Mouse (Mus musculus) fibroblast of lung, adult 2 months (primary cell): ENCODE results near the gene Cfap44.

Experiments used
- DNase-seq: peaks from one replicate; pipeline ENCODE4 v3.0.0-alpha.2; 2011; ENCODE audit warnings: low read depth

Cfap44 gene

GRCm38 (mm10) chr16:44496971-44497464 is 102.4 kb downstream of the Cfap44 start:
- no peak for DNase-seq

DNA sequence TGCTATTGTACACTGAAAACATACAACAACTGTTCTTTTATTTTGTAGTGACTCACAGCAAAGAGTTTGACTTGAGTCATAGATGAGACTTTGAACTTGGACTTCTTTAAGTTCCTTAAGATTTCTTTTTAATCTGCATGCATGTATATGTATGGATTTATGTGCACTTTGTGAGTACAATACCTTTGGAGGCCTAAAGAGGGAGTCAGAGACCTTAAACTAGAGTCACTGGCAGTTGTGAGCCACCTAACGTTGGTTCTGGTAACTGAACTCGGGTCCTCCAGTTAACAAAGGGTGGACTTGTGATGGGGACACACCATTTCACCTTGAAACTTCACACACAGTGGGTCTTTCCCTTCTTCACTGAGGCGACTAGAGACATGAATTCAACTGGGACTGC is 103.9 kb downstream of the Cfap44 start:
- no peak for DNase-seq

GRCm38 (mm10) chr16:44501783-44502182 is 107.2 kb downstream of the Cfap44 start:
- no peak for DNase-seq

DNA sequence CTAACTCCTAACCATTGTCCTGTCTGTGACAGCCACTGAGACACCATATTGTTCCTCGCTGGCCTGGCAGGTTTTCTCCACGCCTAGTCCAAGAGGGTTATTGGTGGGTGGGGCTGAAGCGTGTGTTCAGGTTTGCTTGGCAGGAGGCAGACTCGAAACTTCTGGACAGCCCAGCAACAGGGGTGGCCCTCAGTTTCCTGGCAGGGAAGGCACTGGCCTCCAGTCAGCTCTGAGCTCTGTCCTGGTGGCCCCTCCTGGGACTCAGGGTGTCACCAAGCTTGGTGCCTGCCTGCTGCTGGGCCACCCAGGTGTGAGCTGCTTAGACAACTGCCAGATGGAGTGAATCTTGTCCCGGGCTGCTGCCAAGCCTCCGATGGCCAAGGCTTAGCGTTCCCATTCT is 107.7 kb downstream of the Cfap44 start:
- no peak for DNase-seq

GRCm38 (mm10) chr16:44502895-44503575 is 108.4 kb downstream of the Cfap44 start:
- DNase-seq: no peak

DNA sequence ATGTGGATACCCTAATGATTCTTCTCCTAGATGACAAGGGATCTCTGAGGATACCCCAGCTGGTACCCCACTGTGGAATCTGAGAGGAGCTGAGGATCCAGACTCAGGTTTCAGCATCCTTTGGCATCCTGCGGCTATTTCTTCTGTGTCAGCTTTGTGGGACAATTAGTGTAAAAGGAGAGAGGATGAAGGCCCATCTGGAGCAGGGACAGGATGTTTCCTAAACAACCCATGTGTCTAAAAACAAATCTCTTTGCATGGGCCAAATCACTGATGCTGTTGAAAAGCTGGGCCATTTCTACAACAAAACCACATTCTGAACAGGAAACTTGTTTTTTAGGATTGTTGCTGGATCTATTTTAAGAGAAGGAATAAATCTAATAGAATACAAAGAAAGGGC is 110.6 kb downstream of the Cfap44 start:
- no peak for DNase-seq

DNA sequence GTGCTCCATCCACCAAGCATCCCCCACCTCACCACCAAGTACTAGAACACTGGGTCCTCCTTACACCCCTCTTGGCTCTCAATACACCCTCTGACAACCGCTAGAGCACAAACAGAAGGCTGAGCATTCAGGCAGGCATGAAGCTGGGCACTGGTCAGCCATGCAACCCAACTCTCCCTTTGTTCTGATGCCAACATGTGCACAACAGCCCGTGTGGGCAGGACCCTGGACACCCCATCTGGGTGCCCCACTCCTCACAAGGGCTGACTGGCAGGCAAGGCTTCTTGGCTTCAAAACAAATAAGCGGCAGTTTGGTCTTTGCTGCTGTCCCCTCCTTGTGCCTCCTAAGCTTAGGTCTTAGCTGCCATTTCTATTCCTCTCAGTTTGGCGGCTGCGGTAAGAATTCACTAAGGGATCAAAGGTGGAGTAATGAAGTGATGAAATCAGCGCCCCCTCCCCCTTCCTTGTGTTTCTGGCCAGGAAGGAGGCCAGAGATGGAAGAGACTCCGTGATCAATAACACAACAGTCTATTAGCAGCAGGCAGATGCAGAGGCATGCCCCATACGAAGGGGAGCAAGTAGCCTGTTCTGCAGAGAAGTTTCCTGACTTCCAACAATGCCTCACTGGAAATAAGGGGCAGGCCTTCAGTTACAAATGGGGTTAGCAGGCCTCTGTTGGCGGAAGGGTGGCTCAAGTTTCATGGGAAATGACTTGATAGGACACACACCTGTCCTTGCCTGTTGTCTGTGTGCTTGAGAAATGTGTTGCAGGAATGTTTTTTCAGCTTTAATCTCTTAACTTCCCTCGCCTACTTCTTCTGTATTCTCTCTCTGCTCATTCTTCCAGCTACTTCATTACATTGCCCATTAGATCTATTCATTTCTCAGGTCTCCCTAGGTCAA is 112.7 kb downstream of the Cfap44 start:
- no peak for DNase-seq

DNA sequence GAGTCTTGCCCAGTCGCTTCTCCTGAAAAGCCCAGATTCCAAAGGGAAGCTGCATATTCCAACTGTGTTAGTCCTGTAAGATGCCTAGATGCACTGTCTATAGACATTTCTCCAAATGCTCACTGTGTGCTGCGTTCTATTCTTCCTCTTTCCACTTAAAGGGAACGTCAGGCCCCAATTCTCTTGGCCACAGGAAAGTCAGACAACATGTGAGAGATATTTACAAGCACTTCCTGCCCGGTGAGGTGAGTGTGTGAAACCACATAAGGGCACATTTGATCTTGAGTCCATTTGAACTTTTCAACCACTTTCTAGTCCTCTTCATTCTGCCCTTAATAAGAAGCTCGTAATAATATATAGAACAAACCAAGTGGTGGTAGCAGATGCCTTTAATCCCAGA is 113.4 kb downstream of the Cfap44 start:
- DNase-seq: no peak

DNA sequence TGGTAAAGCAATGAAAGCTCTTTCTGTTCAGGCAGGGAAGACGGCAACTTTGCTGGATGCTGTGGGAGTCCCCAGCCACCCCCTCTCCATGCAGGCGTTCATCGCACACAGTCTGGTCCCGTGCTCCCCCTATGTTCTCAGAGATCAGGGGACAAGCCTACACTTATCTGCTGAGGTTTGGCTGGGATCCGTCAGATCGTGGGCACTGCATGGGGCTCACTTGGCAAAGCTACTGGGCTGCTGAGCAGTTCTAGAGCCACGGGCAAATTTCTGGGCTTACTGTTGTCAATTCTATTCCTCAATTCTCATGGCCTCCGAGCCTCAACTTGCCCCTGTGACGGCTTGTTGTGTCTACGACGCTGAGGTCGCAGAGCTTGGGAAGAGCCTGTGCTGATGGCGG is 114.2 kb downstream of the Cfap44 start:
- no peak for DNase-seq

DNA sequence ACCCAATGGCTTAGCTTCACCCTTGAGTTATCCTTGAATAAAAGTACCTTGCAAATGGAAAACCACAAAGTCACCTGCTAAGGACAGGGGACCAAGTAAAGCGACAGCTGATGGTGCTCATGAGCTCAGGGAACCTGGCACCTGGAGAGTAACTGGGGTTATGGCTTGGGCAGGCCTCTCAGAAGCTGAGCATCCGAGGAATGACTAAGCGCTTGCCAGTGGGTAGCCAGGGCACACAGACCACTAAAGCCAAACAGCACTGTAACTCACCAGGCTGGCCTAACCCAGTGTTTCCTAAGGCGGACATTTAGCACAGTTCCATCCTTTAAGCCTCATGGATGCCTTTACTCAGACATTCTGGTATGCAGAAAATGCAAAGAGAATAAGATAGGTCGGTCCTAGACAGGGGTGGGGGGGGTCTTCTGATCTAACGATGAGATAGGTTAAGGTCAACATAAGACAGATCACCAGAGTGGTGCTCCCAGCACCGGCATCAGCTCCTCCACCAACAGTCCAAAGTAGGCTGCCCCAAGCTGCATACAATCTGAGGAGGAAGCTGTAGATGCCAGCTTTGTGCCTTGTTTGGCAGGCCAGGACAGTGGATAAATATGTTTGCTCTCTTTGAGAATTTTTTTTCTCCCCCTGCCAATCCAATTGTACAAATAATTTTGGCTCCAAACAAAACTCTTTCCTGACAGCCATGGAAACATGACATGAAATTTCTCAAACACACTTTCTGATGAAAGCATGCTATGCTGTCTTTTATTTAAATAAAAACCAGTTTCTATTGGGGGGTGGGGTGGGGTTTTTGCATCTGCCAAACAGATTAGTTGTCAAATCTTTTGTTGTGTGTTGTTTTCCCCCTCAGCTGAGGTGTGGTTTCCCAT is 115.1 kb downstream of the Cfap44 start:
- DNase-seq: no peak

DNA sequence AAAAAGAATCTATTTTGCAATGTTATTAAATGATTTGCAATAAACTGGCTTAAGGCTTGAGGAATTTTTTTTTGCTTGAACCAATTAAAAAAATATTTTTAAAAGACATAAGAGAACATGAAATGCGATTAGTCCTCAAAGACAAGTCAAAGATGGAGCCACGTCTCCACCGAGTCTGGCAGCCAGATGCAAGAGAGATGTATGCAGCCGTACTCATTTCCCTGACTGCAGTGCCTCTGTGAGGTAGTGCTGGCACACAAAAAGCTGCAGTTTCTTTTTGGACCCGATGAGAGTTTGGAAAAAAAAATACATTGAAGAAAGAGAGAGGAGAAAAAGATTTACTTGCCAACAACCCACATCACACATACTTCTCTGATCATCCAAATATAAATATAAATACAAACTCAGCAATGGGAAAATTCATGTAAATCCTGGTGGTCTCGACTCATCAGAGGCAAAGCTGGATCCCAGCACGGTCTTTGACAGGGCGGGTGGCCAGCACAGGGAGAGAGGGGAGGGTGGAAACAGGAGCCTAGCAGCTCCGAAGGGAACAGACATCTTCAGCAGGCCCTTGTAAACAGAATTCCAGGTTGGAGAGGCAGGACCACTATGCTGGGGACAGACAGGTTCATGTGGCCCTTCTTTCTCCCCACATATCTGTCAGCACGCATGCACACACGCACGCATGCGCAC is 116.1 kb downstream of the Cfap44 start:
- no peak for DNase-seq

DNA sequence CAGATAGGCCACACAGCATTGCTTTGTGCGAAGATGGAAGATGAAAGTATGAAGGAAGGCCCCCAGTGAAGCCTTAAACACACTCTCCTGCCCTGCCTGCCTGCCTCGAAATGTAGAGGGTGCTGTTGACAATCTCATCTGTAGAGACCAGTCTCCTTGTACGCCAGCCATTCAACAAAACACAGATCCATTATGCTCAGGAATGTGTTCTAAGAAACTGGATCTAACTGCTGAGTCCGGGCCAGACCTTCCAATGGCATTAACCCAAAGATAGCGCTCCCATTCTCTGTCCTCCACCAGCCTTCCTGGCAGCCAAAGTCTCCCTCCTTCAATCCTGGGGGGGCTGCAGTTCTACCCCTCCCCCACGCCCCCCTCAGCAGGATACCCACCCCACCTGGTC is 121.9 kb downstream of the Cfap44 start:
- DNase-seq: no peak

DNA sequence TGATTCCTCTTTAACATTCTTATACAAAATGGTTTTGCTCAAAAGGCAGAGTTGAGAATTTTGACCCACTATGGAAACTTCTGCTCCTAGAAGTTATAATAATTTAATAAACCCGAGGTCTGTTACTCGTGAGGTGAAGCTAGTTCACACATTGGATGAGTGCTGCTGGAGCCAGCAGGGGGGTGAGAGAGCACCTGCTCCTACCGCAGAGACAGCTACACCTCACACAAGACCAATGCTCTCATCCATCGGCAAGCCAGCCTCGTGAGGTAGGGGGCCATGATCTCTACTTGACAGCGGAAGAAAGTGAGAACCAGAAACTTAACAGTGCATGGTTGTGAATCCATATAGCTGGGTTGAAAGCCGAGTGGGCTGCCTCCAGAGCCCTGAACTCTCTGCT is 129.0 kb downstream of the Cfap44 start:
- no peak for DNase-seq

DNA sequence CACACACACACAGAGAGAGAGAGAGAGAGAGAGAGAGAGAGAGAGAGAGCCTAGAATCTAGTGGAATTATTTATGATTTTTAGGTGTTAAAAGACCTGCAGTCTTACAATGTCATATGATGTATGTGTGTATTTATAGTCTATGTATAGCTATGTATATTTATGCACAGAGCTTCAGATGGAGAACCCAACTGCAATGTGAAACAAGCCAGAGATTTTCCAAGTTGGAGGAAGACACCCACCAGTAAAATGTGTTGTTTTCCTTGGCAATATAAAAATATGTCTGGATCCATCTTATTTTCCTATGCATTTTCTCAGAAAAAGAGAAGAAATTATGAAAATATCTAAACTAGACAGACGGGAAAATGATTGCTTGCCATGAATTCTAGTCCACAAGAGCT is 131.4 kb downstream of the Cfap44 start:
- no peak for DNase-seq

DNA sequence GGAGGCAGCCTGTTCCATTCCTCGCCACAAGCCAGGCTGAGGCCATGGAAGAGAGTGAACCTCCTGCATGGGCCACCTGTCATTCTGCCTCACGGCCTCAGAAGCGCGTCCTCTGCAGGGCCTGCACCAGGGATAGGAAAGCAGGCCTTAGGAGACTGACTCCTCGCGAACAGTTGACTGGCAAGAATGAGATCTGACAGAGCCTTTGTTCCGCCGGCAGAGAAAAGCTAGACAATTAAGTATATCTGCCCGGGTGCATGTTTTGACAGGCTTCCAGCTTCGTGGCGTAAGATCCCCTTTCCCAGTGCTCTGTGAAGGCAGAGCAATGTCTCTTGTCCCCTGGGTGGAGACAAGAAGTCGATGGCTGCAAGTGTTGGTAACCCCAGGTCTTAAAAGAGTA is 132.1 kb downstream of the Cfap44 start:
- DNase-seq: no peak

- DNase-seq: no peak
Observed at GRCm38 (mm10) chr16:44527218-44527905, 132.8 kb downstream of the Cfap44 start.

- DNase-seq: no peak
Observed at GRCm38 (mm10) chr16:44528955-44529354, 134.4 kb downstream of the Cfap44 start.

- DNase-seq: no peak
Observed at GRCm38 (mm10) chr16:44529691-44530090, 135.1 kb downstream of the Cfap44 start.

DNA sequence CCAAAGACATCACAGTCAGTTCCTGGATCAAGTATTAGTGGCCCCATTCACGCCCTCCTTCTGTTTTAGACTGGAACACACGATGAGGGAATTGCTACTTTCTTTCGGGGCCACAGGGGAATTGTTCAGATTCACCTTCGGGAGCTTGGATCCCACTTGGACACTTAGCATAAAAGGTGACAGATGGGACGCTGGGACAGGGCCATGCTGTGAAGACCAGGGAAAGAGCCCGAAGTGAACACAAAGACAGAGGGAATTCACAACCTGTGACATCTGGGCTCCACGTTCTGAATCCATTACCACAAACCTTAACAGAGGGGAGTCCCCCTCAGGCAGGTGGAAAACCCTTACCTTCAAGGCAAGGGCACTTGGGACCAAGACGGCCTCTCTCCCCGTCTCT is 135.6 kb downstream of the Cfap44 start:
- no peak for DNase-seq

- DNase-seq: no peak
Observed at GRCm38 (mm10) chr16:44530829-44531228, 136.2 kb downstream of the Cfap44 start.

DNA sequence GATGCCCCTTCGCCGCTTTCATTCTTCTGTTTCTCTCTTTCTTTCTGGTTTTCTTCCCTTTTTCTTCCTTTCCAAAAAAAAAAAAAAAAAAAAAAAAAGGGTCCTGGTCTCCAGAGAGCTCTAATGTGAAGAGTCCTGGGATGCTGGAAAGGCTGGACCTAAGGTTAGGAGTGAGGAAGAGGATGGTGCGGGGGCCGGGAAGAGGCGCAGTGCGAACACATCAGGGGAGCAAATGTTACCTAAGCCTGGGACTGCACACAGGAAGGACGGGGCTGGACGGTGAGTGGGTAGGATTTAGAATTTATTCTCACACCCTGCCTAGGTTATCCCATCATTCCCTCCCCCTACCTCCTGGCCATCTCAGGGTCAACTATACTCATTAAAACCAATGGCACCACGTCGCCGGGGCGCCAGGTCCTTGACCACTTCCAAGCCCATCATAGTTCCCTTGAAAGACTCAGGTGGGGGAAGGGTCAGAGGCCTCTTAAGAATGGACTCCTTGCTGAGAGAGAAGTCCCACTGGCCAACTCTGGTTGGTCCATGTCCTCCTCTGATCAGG is 136.7 kb downstream of the Cfap44 start:
- DNase-seq: no peak
